Mouse (Mus musculus) heart, embryonic 13.5 days (tissue): ENCODE measurements around the gene Zfp160. TPM values are rescaled to one million over a fixed set of nuclear protein-coding genes. Genes with fewer than 3 reads are reported as not detected.
"Not testable (repeated sequence)": the region's sequence is repeated elsewhere in the genome, so short reads cannot be mapped to it uniquely, and the experiment has no call there.

ENCODE experiments used
- ATAC-seq: fragments of 200-750 bp; cut with Nextera tagmentation; 2 replicates; pipeline ENCODE4 v1.8.0; 2017; ENCODE audit warnings: moderate TSS enrichment; ENCODE audit not compliant: insufficient number of reproducible peaks, low FRiP score, low TSS enrichment; ENCODE audit errors: extremely low read depth
- H3K27ac ChIP-seq: fragments of 300-500 bp; sonication (generic); replicated peaks from 2 replicates; pipeline ENCODE4 v1.5.1; 2015; ENCODE audit warnings: moderate library complexity, mild to moderate bottlenecking, inconsistent platforms
- H3K27me3 ChIP-seq: fragments of 300-500 bp; sonication (generic); replicated peaks from 2 replicates; pipeline ENCODE4 v1.6.1; 2015; ENCODE audit warnings: mild to moderate bottlenecking, inconsistent platforms
- H3K36me3 ChIP-seq: fragments of 300-500 bp; sonication (generic); 2 replicates; pipeline ENCODE4 v1.6.1; 2015; ENCODE audit warnings: mild to moderate bottlenecking, inconsistent platforms
- H3K4me1 ChIP-seq: fragments of 300-500 bp; sonication (generic); 2 replicates; pipeline ENCODE4 v1.6.1; 2015; ENCODE audit warnings: inconsistent platforms
- H3K4me2 ChIP-seq: fragments of 300-500 bp; sonication (generic); 2 replicates; pipeline ENCODE4 v1.6.1; 2015; ENCODE audit warnings: inconsistent platforms, mild to moderate bottlenecking, moderate library complexity
- H3K4me3 ChIP-seq: fragments of 300-500 bp; sonication (generic); 2 replicates; pipeline ENCODE4 v1.5.1; 2015; ENCODE audit warnings: moderate library complexity, mild to moderate bottlenecking, inconsistent platforms
- H3K9ac ChIP-seq: fragments of 300-500 bp; sonication (generic); 2 replicates; pipeline ENCODE4 v1.6.1; 2015; ENCODE audit warnings: inconsistent platforms, mild to moderate bottlenecking, moderate library complexity
- H3K9me3 ChIP-seq: fragments of 300-500 bp; sonication (generic); 2 replicates; pipeline ENCODE4 v1.6.1; 2016; ENCODE audit warnings: inconsistent platforms
- WGBS: fragments of 180-500 bp; shearing (Covaris S2); methylation state at CpG from one replicate; pipeline ENCODE4 v1.1.7; 2015; ENCODE audit warnings: mixed read lengths; 5-methylcytosine and 5-hydroxymethylcytosine counted together
- polyA plus RNA-seq: library from polyadenylated mRNA; unstranded; fragments of >200 nt; fragmentation: Nextera tagmentation; extraction: Ambion mirVana; gene quantifications from 2 replicates; pipeline ENCODE4 v1.2.1, GENCODE M21; 2015

Gene Zfp160
- 8.0 and 10.4 TPM in 2 replicates for polyA plus RNA-seq

DNA sequence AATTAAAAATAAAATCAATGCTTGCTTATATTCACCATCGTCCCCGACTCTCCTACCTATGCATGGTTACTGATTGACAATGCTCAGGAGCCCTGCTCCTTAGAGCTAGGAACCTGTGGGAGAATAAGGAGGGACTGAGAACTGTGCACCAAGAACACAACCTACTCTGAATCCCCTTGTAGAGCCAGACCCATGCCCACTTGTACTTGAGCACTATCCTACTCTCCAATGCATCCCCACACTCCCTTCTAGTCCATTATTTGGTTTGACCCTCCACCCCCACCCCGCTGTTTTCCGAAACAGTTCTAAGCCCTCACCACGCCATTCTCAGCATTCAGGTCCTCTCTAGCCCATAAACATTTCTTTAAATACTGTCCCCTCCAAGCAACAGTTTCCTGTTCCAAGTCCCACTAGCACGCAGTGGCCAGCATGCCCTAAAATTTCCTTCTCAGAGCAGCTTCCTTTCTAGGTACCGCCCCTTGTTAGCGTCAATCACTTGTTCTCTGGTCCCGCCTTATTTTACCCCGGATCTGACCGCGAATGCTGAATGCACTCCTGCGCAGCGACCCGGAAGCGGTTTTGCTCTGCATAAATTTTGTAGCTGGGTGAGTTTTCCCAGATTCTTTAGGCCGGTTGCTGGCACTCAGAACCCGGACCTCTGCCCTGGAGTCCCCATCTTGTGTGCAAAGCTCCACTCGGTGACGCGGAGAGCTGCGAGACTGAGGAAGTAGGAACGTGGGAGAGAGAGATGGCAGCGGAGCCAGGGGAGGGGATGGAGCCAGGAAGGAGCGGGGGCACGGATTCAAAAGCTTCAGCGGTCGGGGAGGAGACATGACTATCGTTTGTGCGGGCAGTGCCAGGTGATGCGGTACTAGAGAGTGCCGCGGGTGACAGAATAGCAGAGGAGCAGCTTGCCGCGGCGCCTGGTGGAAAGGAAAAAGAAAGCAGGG is at the start of gene Zfp160:
Gene Zfp160 (plus strand): TSS at position 522 of the 950 bp plus-strand sequence.
- H3K27ac ChIP-seq, result peak within 1 kb of the TSS; percentile 95
- peak within 1 kb of the TSS; percentile 91 for H3K4me2 ChIP-seq
- no peaks in the 10 kb centered on the region; the same call in 1 of the 2 replicates for H3K27me3 ChIP-seq
- 6% methylated on average over 36 of the region's 36 CpGs for WGBS
- peaks cover 19% of the 10 kb centered on the region for H3K4me1 ChIP-seq
- H3K36me3 ChIP-seq, result peaks cover 27% of the 10 kb centered on the region
- peak; percentile 83 for ATAC-seq
- H3K4me3 ChIP-seq, result peak within 1 kb of the TSS; percentile 92
- peak within 1 kb of the TSS; percentile 93 for H3K9ac ChIP-seq
- H3K9me3 ChIP-seq, result no peaks in the 10 kb centered on the region

- Histone ChIP-seq H3K4me3 (no peak overlapping the region), H3K27ac (no peak overlapping the region), H3K36me3 (peaks cover 100% of the 10 kb centered on the region), H3K9me3 (no peaks in the 10 kb centered on the region), H3K9ac (no peak overlapping the region), H3K27me3 (no peaks in the 10 kb centered on the region), H3K4me2 (no peak overlapping the region), H3K4me1 (no peaks in the 10 kb centered on the region)
- 93% methylated on average over 5 of the region's 5 CpGs for WGBS
- ATAC-seq, result no peak
Measured at GRCm38 (mm10) chr17:20960386-20960785, 48.3 kb upstream of the Zfp160 start.

DNA sequence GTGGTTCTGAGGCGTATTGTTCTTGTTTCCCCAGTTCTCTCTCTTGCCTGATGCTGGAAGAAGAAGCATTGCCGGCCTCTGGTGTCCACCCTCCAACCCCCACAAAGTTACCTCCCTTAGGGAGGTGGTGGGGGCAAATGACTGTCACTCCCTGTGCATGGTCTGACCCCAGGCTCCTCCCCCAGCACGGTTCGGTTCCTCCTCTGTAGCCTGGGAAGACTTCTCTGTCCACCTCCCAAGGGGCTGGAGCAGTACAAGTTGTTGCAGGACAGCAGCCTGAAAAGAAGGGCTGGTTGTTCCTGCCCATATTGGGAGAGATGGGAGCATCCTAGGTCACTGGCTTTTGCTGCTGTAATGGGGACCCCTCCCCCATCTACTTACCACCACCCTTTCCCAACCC is 43.3 kb upstream of the Zfp160 start:
- Histone ChIP-seq H3K36me3 (peaks cover 97% of the 10 kb centered on the region), H3K27ac (no peak overlapping the region), H3K27me3 (no peaks in the 10 kb centered on the region), H3K4me2 (no peak overlapping the region), H3K4me3 (no peak overlapping the region), H3K9ac (no peak overlapping the region), H3K9me3 (no peaks in the 10 kb centered on the region), H3K4me1 (no peaks in the 10 kb centered on the region)
- WGBS, result 83% methylated on average over 4 of the region's 4 CpGs
- ATAC-seq, result no peak

- no peak overlapping the region for H3K4me2 ChIP-seq
- no peaks in the 10 kb centered on the region for H3K4me1 ChIP-seq
- peaks cover 90% of the 10 kb centered on the region for H3K36me3 ChIP-seq
- H3K9ac ChIP-seq, result no peak overlapping the region
- no peak overlapping the region for H3K27ac ChIP-seq
- H3K9me3 ChIP-seq, result no peaks in the 10 kb centered on the region
- H3K27me3 ChIP-seq, result no peaks in the 10 kb centered on the region
- no peak overlapping the region for H3K4me3 ChIP-seq
- no peak for ATAC-seq
Measured at GRCm38 (mm10) chr17:20966681-20967080, 42.0 kb upstream of the Zfp160 start.

GRCm38 (mm10) chr17:20993716-20994115 is 15.0 kb upstream of the Zfp160 start:
- H3K27me3 ChIP-seq, result no peaks in the 10 kb centered on the region
- no peaks in the 10 kb centered on the region for H3K36me3 ChIP-seq
- H3K27ac ChIP-seq, result no peak overlapping the region
- no peak overlapping the region for H3K4me2 ChIP-seq
- no peaks in the 10 kb centered on the region for H3K4me1 ChIP-seq
- no peak overlapping the region for H3K9ac ChIP-seq
- H3K9me3 ChIP-seq, result no peaks in the 10 kb centered on the region
- ATAC-seq, result no peak
- H3K4me3 ChIP-seq, result no peak overlapping the region
- 57% methylated on average over 2 of the region's 2 CpGs for WGBS

- no peak for ATAC-seq
- Histone ChIP-seq H3K27ac (no peak within 1 kb of the TSS), H3K27me3 (no peaks in the 10 kb centered on the region), H3K4me1 (no peaks in the 10 kb centered on the region), H3K9me3 (no peaks in the 10 kb centered on the region), H3K36me3 (no peaks in the 10 kb centered on the region), H3K9ac (no peak within 1 kb of the TSS), H3K4me2 (no peak within 1 kb of the TSS), H3K4me3 (no peak within 1 kb of the TSS)
Measured at GRCm38 (mm10) chr17:20996364-20996763, 12.3 kb upstream of the Zfp160 start, which contains the start of gene Vmn1r233. Gene Vmn1r233 (minus strand): TSS chr17:20996464.

- H3K9me3 ChIP-seq, result no peaks in the 10 kb centered on the region
- H3K27me3 ChIP-seq, result no peaks in the 10 kb centered on the region; the same call in 1 of the 2 replicates
- H3K4me2 ChIP-seq, result peak overlapping the region; percentile 91
- H3K36me3 ChIP-seq, result peaks cover 34% of the 10 kb centered on the region
- peak overlapping the region; percentile 92 for H3K4me3 ChIP-seq
- WGBS, result 25% methylated on average over 1 of the region's 1 CpGs
- H3K27ac ChIP-seq, result peak overlapping the region; percentile 95
- peaks cover 19% of the 10 kb centered on the region for H3K4me1 ChIP-seq
- ATAC-seq, result no peak
- peak overlapping the region; percentile 93 for H3K9ac ChIP-seq
Measured at GRCm38 (mm10) chr17:21009726-21010125, 1.0 kb downstream of the Zfp160 start.

DNA sequence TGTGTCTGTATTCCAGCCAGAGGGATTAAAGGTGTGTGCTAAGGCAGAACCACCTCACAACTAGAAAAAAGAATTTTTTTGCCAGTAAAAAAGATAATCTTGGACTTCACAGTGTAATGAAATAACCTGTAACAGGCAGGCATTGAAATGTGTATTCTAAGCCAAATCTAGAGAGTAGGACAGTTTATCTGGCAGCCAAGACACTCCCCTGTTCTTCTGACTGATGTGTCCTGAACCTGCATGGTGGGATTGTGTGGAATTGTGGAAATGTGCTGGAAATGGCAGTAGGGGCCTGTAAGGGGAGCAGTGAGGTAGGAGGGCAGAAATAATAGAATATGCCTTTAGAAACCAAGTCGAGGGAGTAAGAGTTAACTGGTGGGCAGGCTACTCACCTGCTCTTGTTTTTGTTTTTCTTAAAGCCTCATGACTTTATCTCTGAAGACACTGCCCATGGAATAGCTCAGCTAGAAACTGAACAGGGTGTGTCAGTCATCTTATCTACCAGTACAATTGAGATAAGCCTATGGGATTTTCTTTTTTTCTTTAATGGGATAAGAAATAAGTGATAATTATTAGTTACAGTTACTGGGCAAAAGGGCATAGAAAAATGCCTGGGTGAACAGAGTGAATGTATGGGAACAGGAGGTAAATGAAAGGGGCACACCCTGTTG is 9.8 kb downstream of the Zfp160 start:
- 73% methylated on average over 1 of the region's 1 CpGs for WGBS
- Histone ChIP-seq H3K9ac (no peak overlapping the region), H3K27me3 (no peaks in the 10 kb centered on the region), H3K4me2 (no peak overlapping the region), H3K4me3 (no peak overlapping the region), H3K36me3 (peaks cover 89% of the 10 kb centered on the region), H3K4me1 (no peaks in the 10 kb centered on the region), H3K9me3 (no peaks in the 10 kb centered on the region), H3K27ac (no peak overlapping the region)
- no peak for ATAC-seq

DNA sequence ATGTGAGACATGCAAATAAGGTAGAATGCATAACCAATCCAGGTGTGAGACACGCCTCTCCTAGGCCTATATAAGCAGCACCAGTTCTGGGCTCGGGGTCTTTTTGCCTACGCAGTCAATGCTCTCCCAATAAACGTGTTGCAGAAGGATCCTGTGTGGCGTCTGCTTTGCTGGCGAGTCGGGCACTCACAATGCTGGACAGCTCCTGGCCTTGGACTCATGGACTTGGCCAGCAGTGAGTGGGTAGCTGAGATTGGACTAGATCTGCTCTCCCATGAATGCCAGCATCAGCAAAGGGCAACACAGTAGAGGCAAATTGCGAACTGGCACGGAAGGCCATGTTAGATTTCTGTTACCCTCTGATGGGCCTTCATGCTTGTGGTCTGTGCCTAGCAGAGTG is 39.3 kb downstream of the Zfp160 start:
- not testable (repeated sequence) for H3K4me2 ChIP-seq, ATAC-seq, H3K9ac ChIP-seq, H3K27ac ChIP-seq, H3K36me3 ChIP-seq, H3K27me3 ChIP-seq, H3K4me1 ChIP-seq, H3K9me3 ChIP-seq, H3K4me3 ChIP-seq
- WGBS, result 76% methylated on average over 9 of the region's 9 CpGs

DNA sequence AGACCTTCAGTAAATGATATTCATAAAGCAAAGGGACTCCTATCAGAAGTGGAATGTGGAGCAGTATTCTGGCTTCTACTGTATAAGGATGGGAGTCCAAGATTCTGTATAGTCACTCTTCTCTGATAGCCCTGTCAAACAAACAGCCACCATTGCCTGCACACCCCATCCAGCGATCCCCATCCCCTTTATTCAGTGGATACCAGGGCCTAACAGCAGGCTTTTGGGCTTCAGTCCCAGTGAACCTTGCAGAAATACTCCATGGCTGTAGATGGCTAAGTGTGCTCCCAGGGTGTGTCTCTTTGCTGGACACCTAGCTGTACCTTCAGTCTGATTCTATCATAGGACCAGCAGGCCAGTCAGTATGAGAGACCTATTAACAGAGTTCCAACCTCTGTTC is 42.2 kb downstream of the Zfp160 start:
- H3K36me3 ChIP-seq, result no peaks in the 10 kb centered on the region
- no peaks in the 10 kb centered on the region for H3K9me3 ChIP-seq
- H3K4me1 ChIP-seq, result peaks cover 6% of the 10 kb centered on the region
- H3K27ac ChIP-seq, result peak overlapping the region; percentile 58; the same call in 1 of the 2 replicates
- no peak; the same call in 1 of the 2 replicates for ATAC-seq
- no peak overlapping the region for H3K9ac ChIP-seq
- no peak overlapping the region for H3K4me2 ChIP-seq
- WGBS, result 76% methylated on average over 1 of the region's 1 CpGs
- H3K27me3 ChIP-seq, result no peaks in the 10 kb centered on the region
- no peak overlapping the region for H3K4me3 ChIP-seq

- H3K9me3 ChIP-seq, H3K9ac ChIP-seq, H3K36me3 ChIP-seq, H3K4me1 ChIP-seq, H3K4me3 ChIP-seq, H3K27me3 ChIP-seq, H3K4me2 ChIP-seq: not testable (repeated sequence)
- no CpG with 5 or more reads among the region's 3 CpGs for WGBS
- peak overlapping the region; percentile 58; the same call in 1 of the 2 replicates for H3K27ac ChIP-seq
- ATAC-seq, result peak; percentile 63; the same call in 1 of the 2 replicates
Measured at GRCm38 (mm10) chr17:21051341-21051740, 42.6 kb downstream of the Zfp160 start.
